Mouse (Mus musculus): ENCODE measurements at regions not wholly inside any gene's neighbourhood (a gene's known extent, or its start where the extent isn't known, plus 50 kb on each side); places are given as distances from the start of the nearest gene placed in this dataset.

DNA sequence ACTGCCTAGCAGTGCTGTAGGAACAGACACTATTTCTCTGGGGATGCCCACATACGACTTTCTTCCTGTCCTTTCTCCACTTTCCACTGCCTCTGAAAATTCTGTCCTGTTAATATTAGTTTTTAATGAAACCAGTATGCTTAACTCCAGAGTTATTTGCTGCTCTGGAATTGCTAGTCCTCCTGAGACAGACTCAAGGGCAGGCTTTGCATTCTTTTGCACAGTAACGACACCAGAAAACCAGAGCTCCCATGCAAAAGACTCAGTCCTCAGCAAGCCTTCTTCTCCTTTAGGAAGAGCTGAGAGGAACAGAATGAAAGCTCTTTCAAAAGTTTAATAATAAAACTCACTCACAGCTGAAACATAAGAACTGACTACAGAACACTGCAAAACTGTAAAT, 92.3 kb upstream of the Dab2 start:
- DNase-seq = no peak

DNA sequence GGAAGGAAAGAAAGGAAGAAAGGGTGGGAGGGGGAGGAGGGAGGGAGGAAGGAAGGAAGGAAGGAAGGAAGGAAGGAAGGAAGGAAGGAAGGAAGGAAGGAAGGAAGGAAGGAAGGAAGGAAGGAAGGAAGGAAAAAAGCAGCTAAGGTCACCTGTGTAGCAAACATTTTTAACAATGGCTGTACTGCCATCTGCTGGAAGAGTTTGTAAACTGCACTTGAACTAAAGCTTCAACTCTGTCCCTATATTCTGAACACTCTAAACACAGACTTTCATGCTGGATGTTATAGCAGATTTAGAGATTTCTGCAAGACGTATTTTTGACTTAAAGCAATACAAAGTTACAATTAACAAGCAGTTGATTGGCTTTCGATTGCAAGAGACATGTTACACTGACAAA, 90.3 kb upstream of the Dab2 start:
- peak; percentile 8 to 69 for DNase-seq

- no peak for DNase-seq
These were observed 81.5 kb upstream of the Dab2 start for GRCm38 (mm10) chr15:6218087-6218486.

DNA sequence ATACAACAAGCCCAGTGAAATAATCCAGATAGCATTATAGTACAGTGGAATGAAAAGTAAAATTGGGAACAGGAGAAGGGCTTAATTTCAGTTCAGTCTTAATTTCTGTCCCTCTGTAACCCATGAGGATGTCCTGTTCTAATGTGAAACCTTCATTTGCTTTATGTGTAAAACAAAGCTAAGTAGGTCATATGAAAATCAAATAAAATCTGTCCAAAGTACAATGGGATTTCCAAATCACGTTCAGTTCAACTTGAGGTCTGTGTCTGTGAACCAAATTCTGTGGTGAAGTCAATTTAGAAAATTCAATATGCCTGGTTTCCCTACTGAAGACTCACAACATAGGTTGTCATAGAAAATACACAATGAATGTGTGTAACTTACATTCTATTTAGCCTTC, 74.4 kb upstream of the Dab2 start:
- no peak for DNase-seq

DNA sequence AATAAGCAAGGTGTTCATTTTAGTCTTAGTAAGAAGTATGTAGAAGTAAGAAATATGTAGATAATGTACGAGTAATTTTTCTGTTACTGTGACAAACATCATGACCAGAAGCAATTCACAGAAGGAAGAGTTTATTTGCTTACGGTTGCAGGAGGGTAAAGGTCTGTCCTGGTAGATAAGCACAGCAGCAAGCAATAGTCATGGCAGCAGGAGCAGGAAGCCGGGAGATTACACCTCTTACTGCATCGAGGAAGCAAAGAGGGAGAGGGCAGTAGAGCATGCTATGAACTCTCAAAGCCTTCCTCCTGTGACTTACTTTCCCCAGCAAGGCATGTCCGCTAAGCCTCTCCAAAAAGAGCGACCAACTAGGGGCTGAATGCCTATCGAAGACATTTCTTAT, 69.0 kb upstream of the Dab2 start:
- DNase-seq = no peak

GRCm38 (mm10) chr15:6231308-6232103, 68.1 kb upstream of the Dab2 start:
- peak; percentile 24 to 27 for DNase-seq

- DNase-seq = no peak
These were observed 66.0 kb upstream of the Dab2 start for GRCm38 (mm10) chr15:6233621-6234020.

- no peak for DNase-seq
These were observed 63.0 kb upstream of the Dab2 start for GRCm38 (mm10) chr15:6236583-6236982.

- peak; percentile 40 to 56 for DNase-seq
These were observed 61.9 kb upstream of the Dab2 start for GRCm38 (mm10) chr15:6237726-6238125.

GRCm38 (mm10) chr15:6238133-6238532, 61.5 kb upstream of the Dab2 start:
- DNase-seq = peak; percentile 87 to 93

- DNase-seq = no peak
These were observed 60.8 kb upstream of the Dab2 start for GRCm38 (mm10) chr15:6238755-6239154.

DNA sequence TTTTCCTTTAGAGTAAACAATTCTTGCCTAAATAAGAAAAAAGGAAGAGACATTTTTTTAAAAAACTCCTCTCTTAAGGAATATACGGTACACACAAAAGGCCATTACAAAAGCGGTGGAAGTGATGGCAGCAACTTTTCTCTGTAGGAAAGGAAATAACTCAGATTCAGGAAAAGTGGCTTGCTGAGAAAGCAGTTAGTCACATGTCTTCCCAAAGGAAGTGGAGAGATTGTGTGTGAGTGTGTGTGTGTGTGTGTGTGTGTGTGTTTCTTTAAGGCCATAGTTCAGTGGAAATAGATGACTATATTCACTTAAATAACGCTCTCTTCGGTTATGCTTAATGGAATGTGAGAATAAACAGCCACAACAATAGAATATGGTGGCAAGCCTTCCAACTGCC, 57.5 kb upstream of the Dab2 start:
- DNase-seq = peak in 1 of 2 experiments; percentile 61

DNA sequence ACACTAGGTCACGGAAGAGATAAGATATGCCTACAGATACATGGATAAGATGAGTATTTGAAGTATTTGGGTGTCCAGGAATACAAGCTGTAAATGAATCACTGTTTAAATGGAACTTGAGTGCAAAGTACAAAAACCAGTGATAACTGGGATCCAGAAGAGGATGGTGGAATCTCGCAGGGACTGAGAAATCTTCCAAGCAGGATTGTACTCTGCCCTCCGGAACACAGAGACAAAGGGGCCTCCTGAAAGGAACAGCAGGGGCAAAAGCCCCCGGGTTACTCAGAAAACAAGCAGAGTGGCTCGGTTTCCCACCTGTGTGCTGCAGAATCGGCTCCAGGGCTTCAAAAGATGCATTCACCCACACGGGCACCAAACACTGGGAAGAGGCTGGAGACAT, 55.2 kb upstream of the Dab2 start:
- no peak for DNase-seq

DNA sequence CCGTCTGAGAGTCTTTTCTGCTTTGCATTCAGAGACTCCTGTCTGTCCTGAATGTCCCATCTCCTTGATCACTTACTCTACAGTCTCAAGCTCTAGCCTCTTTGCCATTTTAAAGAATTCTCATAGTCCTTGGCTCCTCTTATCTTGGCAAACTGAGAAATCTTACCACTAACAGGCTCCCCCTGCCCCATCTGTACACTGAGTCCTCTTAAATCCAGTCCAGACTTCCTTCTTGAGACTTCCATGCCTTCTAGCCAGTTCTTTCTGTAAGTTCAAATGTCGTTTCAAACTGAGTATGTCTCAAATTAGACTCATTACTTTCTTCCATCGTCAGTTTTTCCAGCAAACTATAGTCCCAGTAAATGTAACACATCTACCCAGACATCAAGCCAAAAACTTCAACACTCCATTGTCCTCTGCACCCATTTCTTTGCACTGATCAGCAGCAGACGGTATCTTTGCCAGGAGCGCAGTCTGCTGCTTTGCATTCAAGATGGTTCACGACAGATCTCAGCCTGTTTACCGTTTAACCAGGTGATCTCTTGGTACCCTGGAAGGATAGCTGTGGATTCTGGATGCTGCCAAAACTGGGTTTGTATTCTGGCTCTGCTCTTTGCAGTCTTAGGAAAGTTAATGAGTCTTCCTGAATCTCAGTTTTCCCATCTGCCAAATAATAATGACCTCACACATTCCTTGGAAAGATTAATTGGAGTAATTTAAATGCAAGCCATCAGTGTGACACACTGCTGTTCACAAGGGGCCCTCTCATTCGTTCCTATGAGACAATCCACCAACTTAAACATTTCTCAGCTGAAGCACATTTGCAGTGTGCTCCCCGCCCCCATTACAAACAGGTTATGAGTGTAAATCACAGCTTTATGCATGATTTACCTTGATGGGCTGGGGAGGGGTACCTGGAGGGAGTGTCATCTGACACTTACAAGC, 53.4 kb upstream of the Dab2 start:
- no peak for DNase-seq

DNA sequence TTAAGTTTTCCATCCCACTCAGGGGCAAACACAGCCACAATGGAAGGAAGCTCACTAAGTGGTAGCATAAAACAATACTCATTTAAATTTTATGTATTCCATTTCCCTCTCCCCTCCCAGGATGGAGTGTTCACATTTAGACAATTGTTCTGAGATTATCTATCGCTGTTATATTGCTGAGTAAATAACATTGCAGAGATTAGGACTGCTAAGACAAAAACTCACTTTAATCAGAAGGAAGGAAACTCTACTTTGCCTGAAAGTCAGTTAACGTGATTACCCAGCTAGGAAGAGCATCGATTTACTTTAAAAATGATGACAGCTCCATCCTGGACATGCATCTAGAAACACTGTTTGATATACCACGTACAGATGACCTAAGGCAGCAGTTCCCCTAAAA, 51.1 kb upstream of the Dab2 start:
- DNase-seq = no peak

Small RNA genes lying in the stretch of these regions (microRNA-seq; reads per million reads assigned to microRNA genes)
- 0 reads per million in 2 experiments for gene Gm27760
